Mouse (Mus musculus): ENCODE data around the gene Olfr1109. TPM values are rescaled to one million over a fixed set of nuclear protein-coding genes. Genes with fewer than 3 reads are reported as not detected.

Olfr1109 gene
- total RNA-seq (2023), result not detected

DNA sequence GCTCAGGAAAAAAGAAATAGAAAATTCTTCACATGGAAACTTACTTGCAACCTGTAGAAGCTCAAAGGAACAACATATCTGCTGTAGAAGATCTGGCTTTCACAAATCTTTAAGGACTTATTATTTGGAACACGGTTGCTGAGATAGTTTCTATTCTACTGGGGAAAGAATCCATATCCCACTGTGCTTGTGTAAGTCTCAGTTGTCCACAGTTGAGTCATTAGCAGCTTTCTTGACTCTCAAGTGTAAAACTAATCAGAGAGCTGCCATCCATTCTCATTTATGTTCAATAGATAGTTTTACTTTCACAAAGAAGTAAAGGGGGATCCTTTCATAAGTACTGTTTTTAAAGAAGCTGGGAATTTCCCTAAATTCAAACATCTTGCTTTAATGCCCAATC lies at the start of gene Olfr1109:
Gene Olfr1109 (minus strand): TSS at position 101 of the 400 bp plus-strand sequence.

DNA sequence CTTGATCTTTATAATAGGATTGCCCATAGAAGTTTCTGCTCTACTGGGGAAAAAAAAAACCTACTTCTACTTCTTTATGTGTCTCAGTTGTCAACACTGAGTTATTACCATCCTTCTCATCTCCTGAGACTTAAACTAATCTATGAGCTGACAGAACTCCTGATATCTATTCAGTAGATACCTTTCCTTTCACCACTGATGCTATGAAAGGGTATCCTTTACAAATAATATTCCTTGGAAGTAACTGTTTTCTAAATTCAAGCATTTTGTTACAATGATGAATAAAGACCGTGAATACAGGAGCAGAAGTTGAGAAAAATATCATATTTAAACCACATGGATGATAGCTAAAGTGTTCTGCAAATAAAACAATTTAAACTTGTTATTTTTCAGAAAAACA lies 44.4 kb upstream of the Olfr1109 start, which contains the start of gene Olfr1110:
Gene Olfr1110 (minus strand): TSS at position 101 of the 400 bp plus-strand sequence.

GRCm38 (mm10) chr2:87114467-87114866 lies 18.7 kb upstream of the Olfr1109 start, which contains the start of gene Olfr259:
Olfr259 (minus strand) TSS chr2:87114567.

DNA sequence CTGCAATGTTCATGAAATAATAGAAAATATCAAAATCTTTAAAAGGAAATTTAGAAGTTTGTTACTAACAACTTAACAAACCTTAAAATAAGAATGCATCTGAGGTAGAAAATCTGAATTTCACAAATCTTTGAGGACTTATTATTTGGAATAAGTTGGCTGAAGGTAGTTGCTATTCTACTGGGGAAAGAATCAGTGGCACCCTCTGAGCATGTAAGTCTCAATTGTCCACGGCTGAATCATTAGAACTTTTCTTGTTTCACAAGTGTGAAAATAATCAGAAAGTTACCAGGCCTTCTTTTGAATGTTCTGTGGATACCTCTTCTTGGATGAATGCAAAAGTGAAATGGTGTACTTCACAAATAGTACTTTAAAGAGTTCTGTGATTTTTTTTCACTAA lies 20.1 kb downstream of the Olfr1109 start, which contains the start of gene Olfr1107:
Gene Olfr1107 (minus strand): TSS at position 101 of the 400 bp plus-strand sequence.

GRCm38 (mm10) chr2:87052173-87052572 lies 43.6 kb downstream of the Olfr1109 start, which contains the start of gene Olfr1106:
Olfr1106 (minus strand) TSS chr2:87052273.

Other genes with a start within 250 kb of the Olfr1109 start
- gene Olfr1095, start 244.3 kb downstream of the Olfr1109 start, total RNA-seq (2023), result not detected
- gene Gm13723, start 221.2 kb downstream of the Olfr1109 start, total RNA-seq (2023), result not detected
- gene Olfr1097, start 203.8 kb downstream of the Olfr1109 start, total RNA-seq (2023), result not detected
- gene Olfr1098, start 171.5 kb downstream of the Olfr1109 start, total RNA-seq (2023), result not detected
- gene Olfr1099, start 135.3 kb downstream of the Olfr1109 start, total RNA-seq (2023), result not detected
- gene Olfr1100, start 116.1 kb downstream of the Olfr1109 start, total RNA-seq (2023), result not detected
- not detected for gene Olfr1101, start 104.8 kb downstream of the Olfr1109 start, total RNA-seq (2023)
- gene Olfr1102, start 97.6 kb downstream of the Olfr1109 start, total RNA-seq (2023), result not detected
- gene Olfr1104, start 68.9 kb downstream of the Olfr1109 start, total RNA-seq (2023), result not detected
- gene Olfr1105, start 59.5 kb downstream of the Olfr1109 start, total RNA-seq (2023), result not detected
- not detected for gene Olfr1106, start 43.7 kb downstream of the Olfr1109 start, total RNA-seq (2023)
- gene Olfr1107, start 20.2 kb downstream of the Olfr1109 start, total RNA-seq (2023), result not detected
- gene Olfr259, start 18.6 kb upstream of the Olfr1109 start, total RNA-seq (2023), result not detected
- not detected for gene Olfr1110, start 44.3 kb upstream of the Olfr1109 start, total RNA-seq (2023)
- not detected for gene Olfr1111, start 56.6 kb upstream of the Olfr1109 start, total RNA-seq (2023)
- not detected for gene Olfr1112, start 91.8 kb upstream of the Olfr1109 start, total RNA-seq (2023)
- gene Olfr1113, start 113.0 kb upstream of the Olfr1109 start, total RNA-seq (2023), result not detected
- not detected for gene Olfr1115, start 152.0 kb upstream of the Olfr1109 start, total RNA-seq (2023)
- not detected for gene Olfr1116, start 171.5 kb upstream of the Olfr1109 start, total RNA-seq (2023)
- not detected for gene Olfr1118, start 211.6 kb upstream of the Olfr1109 start, total RNA-seq (2023)

All from neutrophil, adult 83 days (primary cell).